Mouse (Mus musculus): ENCODE results near the gene Zcchc3. TPM values are rescaled to one million over a fixed set of nuclear protein-coding genes. Genes with fewer than 3 reads are reported as not detected.

Zcchc3 gene
- polyA plus RNA-seq, 1 experiment from 2014 or later, result 42.9 TPM

GRCm38 (mm10) chr2:152376345-152376741, 38.5 kb downstream of the Zcchc3 start, which contains the start of gene Nrsn2:
Nrsn2 (minus strand) TSS chr2:152376638.
- WGBS, result 3% methylated on average over 16 of the region's 16 CpGs
- peak within 1 kb of the TSS; percentile 80 for H3K27ac ChIP-seq (ENCODE audit: low read depth, low read length)

GRCm38 (mm10) chr2:152375652-152376344, 39.0 kb downstream of the Zcchc3 start:
- H3K4me3 ChIP-seq (ENCODE audit: low read depth, low read length), result peak overlapping the region; percentile 18; the same call in 1 of the 2 replicates

More at GRCm38 (mm10) chr2:152376345-152376741, 38.5 kb downstream of the Zcchc3 start, which contains the start of gene Nrsn2:
- ATAC-seq (ENCODE audit: low FRiP score) (peak; percentile 74), DNase-seq (ENCODE audit: low spot score) (peak; percentile 42)
- Histone ChIP-seq H3K4me1 (replicated peaks; ENCODE audit: control insufficient read depth, insufficient read depth, low read length) (peaks cover 10% of the 10 kb centered on the region; the same call in 1 of the 2 replicates), H3K4me3 (ENCODE audit: low read depth, low read length) (peak within 1 kb of the TSS; percentile 18; the same call in 1 of the 2 replicates), H3K27me3 (ENCODE audit: control insufficient read depth, insufficient read depth, low read length) (0 out of 2 replicates have a peak, but pooled peaks cover 2% of the 10 kb centered on the region), H3K4me2 (replicated peaks; ENCODE audit: low read depth, low read length) (peak within 1 kb of the TSS; percentile 40), H3K9me3 (ENCODE audit: control insufficient read depth, low read length) (no peaks in the 10 kb centered on the region), H3K36me3 (ENCODE audit: control insufficient read depth, insufficient read depth, low read length) (no peaks in the 10 kb centered on the region), H3K9ac (ENCODE audit: low read depth, low read length) (peak within 1 kb of the TSS; percentile 56; the same call in 1 of the 2 replicates)

GRCm38 (mm10) chr2:152373547-152373946, 41.3 kb downstream of the Zcchc3 start:
- Histone ChIP-seq H3K9ac (ENCODE audit: low read depth, low read length) (no peak overlapping the region), H3K4me1 (replicated peaks; ENCODE audit: control insufficient read depth, insufficient read depth, low read length) (peaks cover 10% of the 10 kb centered on the region; the same call in 1 of the 2 replicates), H3K27me3 (ENCODE audit: control insufficient read depth, insufficient read depth, low read length) (0 out of 2 replicates have a peak, but pooled peaks cover 4% of the 10 kb centered on the region), H3K4me2 (replicated peaks; ENCODE audit: low read depth, low read length) (no peak overlapping the region), H3K9me3 (ENCODE audit: control insufficient read depth, low read length) (no peaks in the 10 kb centered on the region), H3K36me3 (ENCODE audit: control insufficient read depth, insufficient read depth, low read length) (no peaks in the 10 kb centered on the region), H3K4me3 (ENCODE audit: low read depth, low read length) (no peak overlapping the region), H3K27ac (ENCODE audit: low read depth, low read length) (no peak overlapping the region)
- no peak for DNase-seq (ENCODE audit: low spot score)
- no peak for ATAC-seq (ENCODE audit: low FRiP score)
- WGBS, result 85% methylated on average over 9 of the region's 9 CpGs

More at GRCm38 (mm10) chr2:152375652-152376344, 39.0 kb downstream of the Zcchc3 start:
- Histone ChIP-seq H3K9me3 (ENCODE audit: control insufficient read depth, low read length) (no peaks in the 10 kb centered on the region), H3K36me3 (ENCODE audit: control insufficient read depth, insufficient read depth, low read length) (no peaks in the 10 kb centered on the region), H3K4me1 (replicated peaks; ENCODE audit: control insufficient read depth, insufficient read depth, low read length) (peaks cover 10% of the 10 kb centered on the region; the same call in 1 of the 2 replicates), H3K27me3 (ENCODE audit: control insufficient read depth, insufficient read depth, low read length) (0 out of 2 replicates have a peak, but pooled peaks cover 2% of the 10 kb centered on the region), H3K27ac (ENCODE audit: low read depth, low read length) (peak overlapping the region; percentile 80), H3K9ac (ENCODE audit: low read depth, low read length) (peak overlapping the region; percentile 56; the same call in 1 of the 2 replicates), H3K4me2 (replicated peaks; ENCODE audit: low read depth, low read length) (peak overlapping the region; percentile 40)
- DNase-seq (ENCODE audit: low spot score), result peak; percentile 78
- peak; percentile 92 for ATAC-seq (ENCODE audit: low FRiP score)
- 4% methylated on average over 21 of the region's 21 CpGs for WGBS

- H3K9ac ChIP-seq (ENCODE audit: low read depth, low read length), result no peak overlapping the region
- no peaks in the 10 kb centered on the region for H3K36me3 ChIP-seq (ENCODE audit: control insufficient read depth, insufficient read depth, low read length)
- no peak overlapping the region for H3K4me2 ChIP-seq (replicated peaks; ENCODE audit: low read depth, low read length)
- H3K4me3 ChIP-seq (ENCODE audit: low read depth, low read length), result no peak overlapping the region
- H3K4me1 ChIP-seq (replicated peaks; ENCODE audit: control insufficient read depth, insufficient read depth, low read length), result peaks cover 10% of the 10 kb centered on the region; the same call in 1 of the 2 replicates
- H3K27ac ChIP-seq (ENCODE audit: low read depth, low read length), result no peak overlapping the region
- ATAC-seq (ENCODE audit: low FRiP score) (no peak), DNase-seq (ENCODE audit: low spot score) (no peak)
- WGBS, result 70% methylated on average over 4 of the region's 4 CpGs
- H3K27me3 ChIP-seq (ENCODE audit: control insufficient read depth, insufficient read depth, low read length), result 0 out of 2 replicates have a peak, but pooled peaks cover 4% of the 10 kb centered on the region
- no peaks in the 10 kb centered on the region for H3K9me3 ChIP-seq (ENCODE audit: control insufficient read depth, low read length)
Measured at GRCm38 (mm10) chr2:152372661-152373060, 42.2 kb downstream of the Zcchc3 start.

GRCm38 (mm10) chr2:152372104-152372503, 42.7 kb downstream of the Zcchc3 start:
- H3K9ac ChIP-seq (ENCODE audit: low read depth, low read length), result no peak overlapping the region
- H3K36me3 ChIP-seq (ENCODE audit: control insufficient read depth, insufficient read depth, low read length), result no peaks in the 10 kb centered on the region
- no peaks in the 10 kb centered on the region for H3K9me3 ChIP-seq (ENCODE audit: control insufficient read depth, low read length)
- 88% methylated on average over 7 of the region's 7 CpGs for WGBS
- DNase-seq (ENCODE audit: low spot score) (no peak), ATAC-seq (ENCODE audit: low FRiP score) (no peak)
- peaks cover 4% of the 10 kb centered on the region; the same call in 1 of the 2 replicates for H3K27me3 ChIP-seq (ENCODE audit: control insufficient read depth, insufficient read depth, low read length)
- H3K4me2 ChIP-seq (replicated peaks; ENCODE audit: low read depth, low read length), result no peak overlapping the region
- H3K4me1 ChIP-seq (replicated peaks; ENCODE audit: control insufficient read depth, insufficient read depth, low read length), result peaks cover 10% of the 10 kb centered on the region; the same call in 1 of the 2 replicates
- H3K27ac ChIP-seq (ENCODE audit: low read depth, low read length), result no peak overlapping the region
- H3K4me3 ChIP-seq (ENCODE audit: low read depth, low read length), result no peak overlapping the region

GRCm38 (mm10) chr2:152368532-152369140, 46.2 kb downstream of the Zcchc3 start:
- H3K36me3 ChIP-seq (ENCODE audit: control insufficient read depth, insufficient read depth, low read length), result no peaks in the 10 kb centered on the region
- no peak overlapping the region for H3K4me3 ChIP-seq (ENCODE audit: low read depth, low read length)
- no peaks in the 10 kb centered on the region for H3K4me1 ChIP-seq (replicated peaks; ENCODE audit: control insufficient read depth, insufficient read depth, low read length)
- 32% methylated on average over 14 of the region's 14 CpGs for WGBS
- H3K27ac ChIP-seq (ENCODE audit: low read depth, low read length), result no peak overlapping the region
- ATAC-seq (ENCODE audit: low FRiP score) (no peak), DNase-seq (ENCODE audit: low spot score) (peak; percentile 78)
- H3K9ac ChIP-seq (ENCODE audit: low read depth, low read length), result no peak overlapping the region
- H3K27me3 ChIP-seq (ENCODE audit: control insufficient read depth, insufficient read depth, low read length), result peaks cover 2% of the 10 kb centered on the region; the same call in 1 of the 2 replicates
- 0 out of 2 replicates have a peak overlapping the region, but pooled peaks have one; percentile 17 for H3K4me2 ChIP-seq (replicated peaks; ENCODE audit: low read depth, low read length)
- no peaks in the 10 kb centered on the region for H3K9me3 ChIP-seq (ENCODE audit: control insufficient read depth, low read length)

- Histone ChIP-seq H3K4me1 (replicated peaks; ENCODE audit: control insufficient read depth, insufficient read depth, low read length) (no peaks in the 10 kb centered on the region), H3K27ac (ENCODE audit: low read depth, low read length) (no peak overlapping the region), H3K27me3 (ENCODE audit: control insufficient read depth, insufficient read depth, low read length) (peaks cover 2% of the 10 kb centered on the region; the same call in 1 of the 2 replicates), H3K36me3 (ENCODE audit: control insufficient read depth, insufficient read depth, low read length) (no peaks in the 10 kb centered on the region), H3K9ac (ENCODE audit: low read depth, low read length) (no peak overlapping the region), H3K9me3 (ENCODE audit: control insufficient read depth, low read length) (no peaks in the 10 kb centered on the region), H3K4me2 (replicated peaks; ENCODE audit: low read depth, low read length) (no peak overlapping the region), H3K4me3 (ENCODE audit: low read depth, low read length) (no peak overlapping the region)
- WGBS, result 90% methylated on average over 5 of the region's 5 CpGs
- ATAC-seq (ENCODE audit: low FRiP score) (no peak), DNase-seq (ENCODE audit: low spot score) (no peak)
Measured at GRCm38 (mm10) chr2:152367917-152368316, 46.9 kb downstream of the Zcchc3 start.

GRCm38 (mm10) chr2:152363245-152364147, 51.3 kb downstream of the Zcchc3 start:
- H3K4me3 ChIP-seq (ENCODE audit: low read depth, low read length), result no peak overlapping the region
- 14% methylated on average over 17 of the region's 17 CpGs for WGBS

More at GRCm38 (mm10) chr2:152363245-152364147, 51.3 kb downstream of the Zcchc3 start:
- Histone ChIP-seq H3K27me3 (ENCODE audit: control insufficient read depth, insufficient read depth, low read length) (no peaks in the 10 kb centered on the region; the same call in 1 of the 2 replicates), H3K27ac (ENCODE audit: low read depth, low read length) (no peak overlapping the region), H3K9me3 (ENCODE audit: control insufficient read depth, low read length) (no peaks in the 10 kb centered on the region), H3K9ac (ENCODE audit: low read depth, low read length) (no peak overlapping the region), H3K4me2 (replicated peaks; ENCODE audit: low read depth, low read length) (no peak overlapping the region), H3K4me1 (replicated peaks; ENCODE audit: control insufficient read depth, insufficient read depth, low read length) (no peaks in the 10 kb centered on the region), H3K36me3 (ENCODE audit: control insufficient read depth, insufficient read depth, low read length) (no peaks in the 10 kb centered on the region)
- DNase-seq (ENCODE audit: low spot score) (peak; percentile 85), ATAC-seq (ENCODE audit: low FRiP score) (peak; percentile 73)
